Mouse (Mus musculus) forebrain, postnatal 0 days (tissue): ENCODE measurements around the gene Add1. TPM values are rescaled to one million over a fixed set of nuclear protein-coding genes. Genes with fewer than 3 reads are reported as not detected.

ENCODE experiments used
- ATAC-seq: fragments of 200-750 bp; cut with Nextera tagmentation; 2 replicates; pipeline ENCODE4 v1.8.0; 2017; ENCODE audit warnings: mild to moderate bottlenecking, moderate library complexity
- DNase-seq: peaks from one replicate; pipeline ENCODE4 v3.0.0-alpha.2; 2015
- H3K27ac ChIP-seq: fragments of 300-500 bp; sonication (generic); 2 replicates; pipeline ENCODE4 v1.5.1; 2014; ENCODE audit warnings: low read depth, mild to moderate bottlenecking, antibody characterized with exemption, low read length, moderate library complexity, mixed read lengths
- H3K27me3 ChIP-seq: fragments of 300-500 bp; sonication (generic); 2 replicates; pipeline ENCODE4 v1.6.1; 2014; ENCODE audit warnings: mild to moderate bottlenecking, low read length, mixed read lengths; ENCODE audit not compliant: insufficient read depth
- H3K36me3 ChIP-seq: fragments of 300-500 bp; sonication (generic); 2 replicates; pipeline ENCODE4 v1.6.1; 2014; ENCODE audit warnings: mild to moderate bottlenecking, moderate library complexity; ENCODE audit not compliant: insufficient read depth
- H3K4me1 ChIP-seq: fragments of 300-500 bp; sonication (generic); 2 replicates; pipeline ENCODE4 v1.6.1; 2014; ENCODE audit warnings: antibody characterized with exemption; ENCODE audit not compliant: insufficient read depth
- H3K4me2 ChIP-seq: fragments of 300-500 bp; sonication (generic); 2 replicates; pipeline ENCODE4 v1.6.1; 2014; ENCODE audit warnings: low read depth, mild to moderate bottlenecking, moderate library complexity
- H3K4me3 ChIP-seq: fragments of 300-500 bp; sonication (generic); 2 replicates; pipeline ENCODE4 v1.5.1; 2014; ENCODE audit warnings: low read depth, low read length, mixed read lengths
- H3K9ac ChIP-seq: fragments of 300-500 bp; sonication (generic); 2 replicates; pipeline ENCODE4 v1.6.1; 2014; ENCODE audit warnings: mild to moderate bottlenecking
- H3K9me3 ChIP-seq: fragments of 300-500 bp; sonication (generic); 2 replicates; pipeline ENCODE4 v1.6.1; 2016; ENCODE audit warnings: low read length
- CTCF ChIP-seq: sonication (generic); IDR thresholded peaks from 2 replicates; pipeline ENCODE4 v1.5.1; 2016; ENCODE audit warnings: antibody characterized with exemption, control low read depth, low read depth
- WGBS: fragments of 180-500 bp; shearing (Covaris S2); extraction: QIAGEN DNeasy Blood & Tissue Kit; methylation state at CpG from one replicate; pipeline ENCODE4 v1.1.7; 2014; 5-methylcytosine and 5-hydroxymethylcytosine counted together
- microRNA-seq, 2 experiments: library from miRNA; unstranded; fragments of <30 nt; microRNA quantifications; one replicate each; pipeline ENCODE4; 2016
- polyA plus RNA-seq: library from polyadenylated mRNA; unstranded; fragments of >200 nt; fragmentation: Nextera tagmentation; extraction: Ambion mirVana; gene quantifications from 2 replicates; pipeline ENCODE4 v1.2.1, GENCODE M21; 2015
- total RNA-seq: library from RNA; depleted of rRNA; stranded (reverse); fragments of >200 nt; gene quantifications from 2 replicates; pipeline ENCODE4 v1.2.3, GENCODE M21; 2014; rRNA removed

Add1 gene
- total and polyA plus RNA-seq, 2 experiments from 2014 or later, result 175 to 334 TPM

- ATAC-seq (no peak), DNase-seq (no peak)
- H3K4me3 ChIP-seq, result no peak overlapping the region
- H3K27ac ChIP-seq, result no peak overlapping the region
- H3K9me3 ChIP-seq, result no peaks in the 10 kb centered on the region
- no peaks in the 10 kb centered on the region for H3K4me1 ChIP-seq
- no peaks in the 10 kb centered on the region; the same call in 1 of the 2 replicates for H3K36me3 ChIP-seq
- peak; percentile 54 for TF ChIP-seq CTCF
- no peak overlapping the region for H3K9ac ChIP-seq
- H3K4me2 ChIP-seq, result no peak overlapping the region
- no peaks in the 10 kb centered on the region for H3K27me3 ChIP-seq
- WGBS, result 81% methylated on average over 4 of the region's 4 CpGs
Measured at GRCm38 (mm10) chr5:34670280-34670679, 96.8 kb downstream of the Add1 start.

Small RNA genes lying within 50 kb of the gene (microRNA-seq; reads per million reads assigned to microRNA genes)
- gene Mir7036b, result 0.39 to 0.61 reads per million in 2 experiments

Other genes starting within 250 kb of the Add1 start
- 116 and 122 TPM in 2 replicates for gene Rnf4, start 237.4 kb upstream of the Add1 start, total RNA-seq
- 122 and 129 TPM in 2 replicates for gene Rnf4, start 237.4 kb upstream of the Add1 start, polyA plus RNA-seq
- 39.9 and 44.5 TPM in 2 replicates for gene Fam193a, start 203.7 kb upstream of the Add1 start, total RNA-seq
- gene Fam193a, start 203.7 kb upstream of the Add1 start, polyA plus RNA-seq, result 6.0 and 9.8 TPM in 2 replicates
- gene Tnip2, start 59.7 kb upstream of the Add1 start, total RNA-seq, result 7.2 and 9.7 TPM in 2 replicates
- gene Tnip2, start 59.7 kb upstream of the Add1 start, polyA plus RNA-seq, result 4.9 and 9.4 TPM in 2 replicates
- gene Sh3bp2, start 47.8 kb upstream of the Add1 start, total RNA-seq, result 37.6 and 43.7 TPM in 2 replicates
- gene Sh3bp2, start 47.8 kb upstream of the Add1 start, polyA plus RNA-seq, result 21.5 and 21.8 TPM in 2 replicates
- gene Mfsd10, start 63.5 kb downstream of the Add1 start, total RNA-seq, result 59.9 and 78.4 TPM in 2 replicates
- gene Mfsd10, start 63.5 kb downstream of the Add1 start, polyA plus RNA-seq, result 76.0 and 95.9 TPM in 2 replicates
- gene Nop14, start 86.5 kb downstream of the Add1 start, total RNA-seq, result 12.1 and 14.9 TPM in 2 replicates
- gene Nop14, start 86.5 kb downstream of the Add1 start, polyA plus RNA-seq, result 22.0 and 23.3 TPM in 2 replicates
- gene Grk4, start 86.7 kb downstream of the Add1 start, total RNA-seq, result 2.4 and 3.5 TPM in 2 replicates
- gene Grk4, start 86.7 kb downstream of the Add1 start, polyA plus RNA-seq, result 2.2 and 3.6 TPM in 2 replicates
- 26.9 and 33.6 TPM in 2 replicates for gene Htt, start 188.1 kb downstream of the Add1 start, total RNA-seq
- 2.0 and 4.1 TPM in 2 replicates for gene Htt, start 188.1 kb downstream of the Add1 start, polyA plus RNA-seq